Mouse (Mus musculus): ENCODE measurements around the gene Armc7. TPM values are rescaled to one million over a fixed set of nuclear protein-coding genes. Genes with fewer than 3 reads are reported as not detected.
A peak's percentile ranks its signal among the peaks of the same experiment; 100 is the strongest.

Armc7 gene
- polyA plus RNA-seq, 2 experiments = 7.5 to 8.5 TPM

DNA sequence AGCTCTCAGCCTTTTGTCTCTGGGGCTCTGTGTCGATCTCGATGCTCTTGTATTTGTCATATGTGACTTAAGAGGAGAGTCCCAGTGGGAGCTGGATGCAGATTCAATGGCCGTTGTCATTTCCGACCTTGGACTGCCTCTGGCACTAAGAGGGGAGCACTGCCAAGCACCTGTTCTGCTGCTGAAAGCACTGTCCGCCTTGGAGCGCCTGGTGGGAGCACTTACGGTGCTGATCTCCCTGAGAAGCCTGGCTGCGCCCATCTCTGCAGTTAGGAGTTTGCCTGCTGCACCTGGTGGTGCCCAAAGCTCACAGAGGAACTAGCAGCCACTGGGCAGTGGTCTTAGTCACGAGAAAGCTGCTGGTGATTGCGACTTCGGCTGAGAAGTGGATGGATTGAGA lies 7.8 kb downstream of the Armc7 start:
- H3K36me3 ChIP-seq (ENCODE audit: control insufficient read depth, insufficient read depth, low read length) = no peaks in the 10 kb centered on the region
- no peak overlapping the region for H3K27ac ChIP-seq (replicated peaks; ENCODE audit: low read depth, low read length)
- ATAC-seq (ENCODE audit: low FRiP score, low read depth) (no peak), DNase-seq (ENCODE audit: low spot score) (no peak)
- WGBS = 72% methylated on average over 11 of the region's 11 CpGs
- H3K9ac ChIP-seq (ENCODE audit: low read depth, low read length, severe bottlenecking) = no peak overlapping the region
- no peak overlapping the region for H3K4me2 ChIP-seq (replicated peaks; ENCODE audit: low read depth, low read length, severe bottlenecking)
- H3K4me3 ChIP-seq (replicated peaks; ENCODE audit: low read length) = no peak overlapping the region
- no peaks in the 10 kb centered on the region for H3K27me3 ChIP-seq (ENCODE audit: control insufficient read depth, insufficient read depth, low read length)
- no peak for TF ChIP-seq POLR2A (IDR thresholded peaks at IDR 0.05; ENCODE audit: borderline replicate concordance, extremely low read depth, insufficient read depth, insufficient read length)
- H3K4me1 ChIP-seq (ENCODE audit: control insufficient read depth, insufficient read depth, low read length) = no peaks in the 10 kb centered on the region
- no peaks in the 10 kb centered on the region for H3K9me3 ChIP-seq (ENCODE audit: control insufficient read depth, low read length)

DNA sequence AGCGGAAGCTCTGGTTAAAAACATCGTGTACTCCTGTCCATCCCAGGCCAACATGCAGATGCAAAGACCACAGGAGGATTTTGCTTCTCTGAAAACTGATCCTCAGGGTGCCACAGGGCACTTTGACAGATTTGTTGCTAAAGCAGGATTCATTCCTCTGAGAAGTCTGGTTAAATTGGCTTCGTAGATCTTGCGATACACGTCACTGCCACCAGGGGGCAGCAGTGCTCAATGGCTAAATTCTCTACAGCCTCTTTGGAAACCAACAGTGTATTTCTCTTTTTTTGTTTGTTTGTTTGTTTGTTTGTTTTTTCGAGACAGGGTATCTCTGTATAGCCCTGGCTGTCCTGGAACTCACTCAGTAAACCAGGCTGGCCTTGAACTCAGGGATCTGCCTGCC lies 8.3 kb downstream of the Armc7 start:
- H3K27ac ChIP-seq (replicated peaks; ENCODE audit: low read depth, low read length) = no peak overlapping the region
- H3K4me3 ChIP-seq (replicated peaks; ENCODE audit: low read length) = no peak overlapping the region
- no peaks in the 10 kb centered on the region for H3K27me3 ChIP-seq (ENCODE audit: control insufficient read depth, insufficient read depth, low read length)
- H3K4me1 ChIP-seq (ENCODE audit: control insufficient read depth, insufficient read depth, low read length) = no peaks in the 10 kb centered on the region
- peak; percentile 80 for DNase-seq (ENCODE audit: low spot score)
- no peak for ATAC-seq (ENCODE audit: low FRiP score, low read depth)
- no peak overlapping the region for H3K4me2 ChIP-seq (replicated peaks; ENCODE audit: low read depth, low read length, severe bottlenecking)
- H3K9me3 ChIP-seq (ENCODE audit: control insufficient read depth, low read length) = no peaks in the 10 kb centered on the region
- 0 out of 2 replicates have a peak, but pooled peaks cover 3% of the 10 kb centered on the region for H3K36me3 ChIP-seq (ENCODE audit: control insufficient read depth, insufficient read depth, low read length)
- WGBS = 18% methylated on average over 6 of the region's 6 CpGs
- H3K9ac ChIP-seq (ENCODE audit: low read depth, low read length, severe bottlenecking) = no peak overlapping the region
- no peak for TF ChIP-seq POLR2A (IDR thresholded peaks at IDR 0.05; ENCODE audit: borderline replicate concordance, extremely low read depth, insufficient read depth, insufficient read length)

DNA sequence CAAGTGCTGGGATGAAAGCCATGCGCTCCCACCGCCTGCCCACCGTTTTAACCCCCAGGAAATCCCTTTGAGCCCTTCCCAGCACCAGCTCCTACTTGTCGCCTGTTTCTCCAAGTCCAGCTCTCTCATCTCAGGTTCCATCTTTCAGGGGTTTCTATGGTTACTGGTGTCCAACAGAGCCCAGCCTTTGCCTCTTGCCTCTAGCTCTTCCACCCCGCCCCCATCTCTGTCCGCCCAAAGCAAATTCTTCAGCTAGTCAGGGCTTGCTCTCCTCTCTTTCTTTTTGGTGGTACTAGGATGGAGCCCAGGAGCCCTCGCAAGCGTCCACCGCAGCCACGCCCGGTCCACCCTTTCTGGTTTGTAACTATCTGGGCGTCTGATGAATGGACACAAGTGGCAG lies 9.7 kb downstream of the Armc7 start:
- peaks cover 16% of the 10 kb centered on the region; the same call in 1 of the 2 replicates for H3K36me3 ChIP-seq (ENCODE audit: control insufficient read depth, insufficient read depth, low read length)
- ATAC-seq (ENCODE audit: low FRiP score, low read depth) = peak; percentile 42; the same call in 1 of the 2 replicates
- 59% methylated on average over 12 of the region's 12 CpGs for WGBS
- H3K4me3 ChIP-seq (replicated peaks; ENCODE audit: low read length) = no peak overlapping the region
- H3K9ac ChIP-seq (ENCODE audit: low read depth, low read length, severe bottlenecking) = no peak overlapping the region
- DNase-seq (ENCODE audit: low spot score) = no peak
- no peak overlapping the region for H3K27ac ChIP-seq (replicated peaks; ENCODE audit: low read depth, low read length)
- no peaks in the 10 kb centered on the region for H3K4me1 ChIP-seq (ENCODE audit: control insufficient read depth, insufficient read depth, low read length)
- no peaks in the 10 kb centered on the region for H3K9me3 ChIP-seq (ENCODE audit: control insufficient read depth, low read length)
- H3K27me3 ChIP-seq (ENCODE audit: control insufficient read depth, insufficient read depth, low read length) = no peaks in the 10 kb centered on the region
- H3K4me2 ChIP-seq (replicated peaks; ENCODE audit: low read depth, low read length, severe bottlenecking) = no peak overlapping the region
- TF ChIP-seq POLR2A (IDR thresholded peaks at IDR 0.05; ENCODE audit: borderline replicate concordance, extremely low read depth, insufficient read depth, insufficient read length) = no peak

DNA sequence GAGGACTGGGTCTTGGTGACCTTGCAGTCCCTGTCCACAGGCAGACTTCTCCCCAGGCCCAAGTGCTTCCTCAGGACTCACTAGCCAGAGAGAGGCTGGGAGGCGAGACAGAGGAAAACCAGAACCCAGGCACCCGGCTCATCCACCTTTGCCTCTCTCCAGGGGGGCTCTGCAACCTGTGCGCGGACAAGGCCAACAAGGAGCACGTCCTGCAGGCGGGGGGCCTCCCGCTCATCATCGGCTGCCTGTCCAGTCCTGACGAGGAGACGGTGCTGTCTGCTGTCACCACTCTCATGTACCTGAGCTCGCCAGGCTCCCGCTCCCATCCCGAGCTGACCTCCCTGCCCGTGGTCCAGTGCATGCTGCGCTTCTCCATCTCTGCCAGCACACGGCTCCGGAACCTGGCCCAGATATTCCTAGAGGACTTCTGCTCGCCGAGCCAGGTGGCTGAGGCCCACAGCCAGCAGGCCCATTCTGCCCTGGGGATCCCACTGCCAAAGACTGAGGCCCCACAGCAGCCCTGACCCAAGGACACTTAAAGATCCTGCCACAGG lies 13.2 kb downstream of the Armc7 start:
- no peak for TF ChIP-seq POLR2A (IDR thresholded peaks at IDR 0.05; ENCODE audit: borderline replicate concordance, extremely low read depth, insufficient read depth, insufficient read length)
- H3K27ac ChIP-seq (replicated peaks; ENCODE audit: low read depth, low read length) = no peak overlapping the region
- 0 out of 2 replicates have a peak, but pooled peaks cover 5% of the 10 kb centered on the region for H3K4me1 ChIP-seq (ENCODE audit: control insufficient read depth, insufficient read depth, low read length)
- DNase-seq (ENCODE audit: low spot score) (no peak), ATAC-seq (ENCODE audit: low FRiP score, low read depth) (no peak)
- peaks cover 16% of the 10 kb centered on the region; the same call in 1 of the 2 replicates for H3K36me3 ChIP-seq (ENCODE audit: control insufficient read depth, insufficient read depth, low read length)
- H3K4me3 ChIP-seq (replicated peaks; ENCODE audit: low read length) = no peak overlapping the region
- no peaks in the 10 kb centered on the region for H3K9me3 ChIP-seq (ENCODE audit: control insufficient read depth, low read length)
- WGBS = 85% methylated on average over 17 of the region's 19 CpGs
- no peaks in the 10 kb centered on the region for H3K27me3 ChIP-seq (ENCODE audit: control insufficient read depth, insufficient read depth, low read length)
- H3K9ac ChIP-seq (ENCODE audit: low read depth, low read length, severe bottlenecking) = no peak overlapping the region
- H3K4me2 ChIP-seq (replicated peaks; ENCODE audit: low read depth, low read length, severe bottlenecking) = no peak overlapping the region

DNA sequence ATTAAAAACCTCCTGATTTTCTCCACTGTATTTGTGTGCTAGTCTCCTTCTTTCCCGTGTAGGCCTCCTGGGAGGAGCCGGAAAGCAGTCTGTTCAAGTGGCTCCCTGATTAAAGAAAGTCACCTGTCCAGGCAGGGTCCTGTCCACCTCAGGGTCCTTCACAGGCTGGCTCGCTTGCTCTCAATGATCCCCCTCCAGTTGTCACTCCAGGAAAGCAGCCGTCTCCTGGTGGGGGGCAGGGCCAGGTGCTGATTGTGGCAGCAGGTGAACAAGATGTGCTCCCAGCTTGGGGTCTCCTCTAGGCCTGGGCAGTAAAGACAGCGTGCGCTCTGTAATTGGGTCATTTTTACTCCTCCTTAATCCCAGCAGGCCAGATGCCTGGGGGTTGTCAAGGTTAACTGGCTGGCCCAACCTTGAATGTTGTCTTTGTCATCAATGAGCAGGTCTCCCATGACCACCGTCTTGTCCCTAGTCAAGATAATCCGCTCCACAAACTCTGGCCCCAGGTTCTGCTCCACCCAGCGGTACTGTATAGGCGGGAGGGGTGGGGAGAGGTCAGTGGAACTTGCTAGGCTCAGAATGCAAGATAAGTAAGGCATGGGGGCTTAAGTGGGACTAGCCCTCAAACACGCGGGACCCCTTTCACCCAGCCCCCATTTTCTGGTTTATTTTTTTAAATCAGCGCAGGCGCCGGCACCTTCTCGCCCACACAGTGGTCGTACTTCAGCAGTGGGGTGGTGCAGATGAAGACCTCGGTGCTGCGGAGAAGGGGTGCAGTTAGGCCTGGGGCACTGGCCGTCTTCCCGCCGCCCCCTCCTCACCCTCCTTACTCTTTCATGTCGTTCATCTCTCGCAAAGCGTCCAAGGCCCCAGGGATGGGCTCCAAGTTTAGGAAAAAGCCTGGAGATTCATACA lies 15.2 kb downstream of the Armc7 start:
- DNase-seq (ENCODE audit: low spot score) (no peak), ATAC-seq (ENCODE audit: low FRiP score, low read depth) (peak; percentile 42)
- Histone ChIP-seq H3K9me3 (ENCODE audit: control insufficient read depth, low read length) (no peaks in the 10 kb centered on the region), H3K27me3 (ENCODE audit: control insufficient read depth, insufficient read depth, low read length) (no peaks in the 10 kb centered on the region), H3K27ac (replicated peaks; ENCODE audit: low read depth, low read length) (peak overlapping the region; percentile 88), H3K4me3 (replicated peaks; ENCODE audit: low read length) (peak overlapping the region; percentile 68), H3K4me2 (replicated peaks; ENCODE audit: low read depth, low read length, severe bottlenecking) (peak overlapping the region; percentile 58), H3K9ac (ENCODE audit: low read depth, low read length, severe bottlenecking) (peak overlapping the region; percentile 66), H3K36me3 (ENCODE audit: control insufficient read depth, insufficient read depth, low read length) (peaks cover 16% of the 10 kb centered on the region; the same call in 1 of the 2 replicates), H3K4me1 (ENCODE audit: control insufficient read depth, insufficient read depth, low read length) (0 out of 2 replicates have a peak, but pooled peaks cover 5% of the 10 kb centered on the region)
- WGBS = 26% methylated on average over 25 of the region's 25 CpGs
- no peak for TF ChIP-seq POLR2A (IDR thresholded peaks at IDR 0.05; ENCODE audit: borderline replicate concordance, extremely low read depth, insufficient read depth, insufficient read length)

Data from limb, embryonic 14.5 days (tissue).